Mouse (Mus musculus) bone marrow macrophage, adult 2 months (primary cell): ENCODE results near the gene Tpra1.

ENCODE experiments used
- CTCF ChIP-seq: IDR thresholded peaks from 2 replicates; pipeline ENCODE4 v1.5.1; 2012; ENCODE audit warnings: low read depth, mild to moderate bottlenecking, low read length, moderate library complexity
- POLR2A ChIP-seq: IDR thresholded peaks from 2 replicates; pipeline ENCODE4 v1.6.1; 2012; ENCODE audit warnings: mild to moderate bottlenecking, low read depth, low read length, borderline replicate concordance

DNA sequence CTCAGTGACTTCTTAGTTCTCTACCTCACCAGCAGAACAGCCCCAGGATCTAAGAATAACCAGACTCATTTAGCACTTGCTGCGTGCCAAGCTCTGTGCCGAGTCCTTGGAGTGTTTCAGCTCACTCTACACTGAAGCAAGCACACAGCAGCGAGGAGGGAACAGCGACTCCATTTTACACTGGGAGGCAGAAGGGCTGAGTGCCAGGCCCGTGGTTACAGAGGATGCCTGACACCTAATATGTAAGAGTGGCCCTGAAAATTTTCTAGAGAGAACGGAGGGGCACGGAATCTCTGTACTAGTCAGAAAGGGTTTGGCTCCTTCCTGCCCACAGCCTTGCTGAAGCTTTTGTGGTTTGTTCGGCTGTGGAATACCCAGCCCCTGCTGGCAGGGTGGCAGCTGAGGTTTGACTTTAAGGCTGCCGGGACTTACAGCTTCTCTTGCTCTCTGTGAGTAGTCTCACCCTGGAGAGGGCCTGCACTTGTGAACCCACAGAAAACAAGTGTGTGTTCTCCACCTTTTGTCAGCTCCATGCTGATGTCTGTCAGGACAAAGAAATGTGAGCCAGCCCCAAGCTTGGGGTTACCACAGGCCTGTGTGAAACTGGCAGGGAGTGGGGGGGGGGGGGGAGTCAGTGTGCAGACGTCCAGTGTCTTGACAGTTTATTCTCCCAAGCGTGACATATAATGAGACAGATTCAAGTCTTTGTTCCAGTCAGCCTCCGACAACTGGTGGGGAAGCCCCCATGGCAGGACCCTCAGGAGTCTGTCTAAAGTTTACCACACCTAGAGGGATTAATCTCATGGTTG lies 37.4 kb downstream of the Tpra1 start:
- TF ChIP-seq CTCF (no peak), POLR2A (no peak)
